Mouse (Mus musculus) liver, postnatal 0 days (tissue): ENCODE results near the gene Lrrc1.

ENCODE experiments used
- CTCF ChIP-seq: sonication (generic); IDR thresholded peaks from 2 replicates; pipeline ENCODE4 v1.5.1; 2016; ENCODE audit warnings: antibody characterized with exemption, low read depth
- EP300 ChIP-seq: IDR thresholded peaks from 2 replicates; pipeline ENCODE4 v1.6.1; 2016; ENCODE audit warnings: antibody characterized with exemption, low read depth, mild to moderate bottlenecking

GRCm38 (mm10) chr9:77471646-77472220 lies 72.9 kb downstream of the Lrrc1 start:
- TF ChIP-seq CTCF (no peak), EP300 (no peak)
